Mouse (Mus musculus): ENCODE measurements around the gene Gm10376.
"Not testable (repeated sequence)": the region's sequence is repeated elsewhere in the genome, so short reads cannot be mapped to it uniquely, and the experiment has no call there.

Gm10376 gene

DNA sequence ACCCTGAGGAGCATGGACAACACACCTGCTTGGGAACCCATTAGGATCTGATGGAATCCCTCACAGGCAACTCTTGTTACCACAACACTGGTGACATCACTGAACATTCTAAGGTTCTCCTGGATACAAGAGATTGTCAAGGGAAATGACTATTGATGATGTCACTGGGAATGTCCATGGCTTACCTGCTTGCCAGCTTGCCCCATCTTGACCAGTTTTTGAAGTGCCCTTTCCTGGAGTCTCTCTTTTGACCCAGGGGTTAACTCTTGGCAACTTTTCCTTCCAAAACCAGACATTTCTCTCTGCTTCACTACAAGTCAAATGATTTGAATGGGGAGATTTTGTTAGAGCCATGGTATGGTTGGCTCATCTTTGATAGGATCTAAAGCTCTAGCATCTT lies at the start of gene Gm10376:
TSS of gene Gm10376 (minus strand) at position 101 of the 400 bp plus-strand sequence.
- DNase-seq (ENCODE audit: inconsistent ontology term): not testable (repeated sequence)

DNA sequence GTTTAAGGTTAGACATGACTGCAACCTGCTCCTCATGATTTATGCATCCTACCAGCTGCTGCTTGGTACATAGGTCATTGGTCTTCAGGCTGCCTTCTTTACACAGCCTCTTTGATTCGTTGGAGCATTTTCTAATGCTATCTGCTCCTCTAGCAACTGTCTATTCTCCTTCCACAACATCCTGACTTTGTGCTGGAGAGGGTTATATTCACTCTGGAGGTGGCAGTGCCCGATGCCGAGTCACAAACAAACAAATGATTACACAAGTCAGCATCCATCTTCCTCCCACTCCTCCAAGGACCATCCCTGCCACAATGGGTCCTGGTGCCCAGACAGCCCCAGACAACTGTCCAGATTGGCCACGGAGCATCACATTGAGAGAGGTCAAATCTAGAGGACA lies 44.8 kb upstream of the Gm10376 start:
- DNase-seq (ENCODE audit: inconsistent ontology term): not testable (repeated sequence)

DNA sequence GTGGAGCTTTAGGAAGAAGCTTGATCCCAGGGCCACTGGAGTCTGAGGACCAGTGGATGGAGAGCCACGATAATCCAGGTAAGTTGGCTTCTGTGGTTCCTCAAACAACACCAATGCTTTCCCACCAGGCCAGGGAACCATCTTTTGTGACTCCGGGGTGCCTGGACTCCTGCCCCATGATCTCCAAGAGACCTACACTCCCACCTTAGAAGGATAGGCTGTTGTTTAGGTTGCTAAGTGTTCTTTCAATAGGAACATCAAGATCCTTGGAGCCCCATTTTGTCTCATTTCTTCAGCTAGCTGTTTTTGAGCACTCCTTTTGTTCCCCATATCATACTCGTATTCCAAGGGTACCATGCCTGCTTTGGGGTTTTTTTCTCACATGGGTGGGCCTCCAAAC lies 42.6 kb upstream of the Gm10376 start:
- not testable (repeated sequence) for DNase-seq (ENCODE audit: inconsistent ontology term)

DNA sequence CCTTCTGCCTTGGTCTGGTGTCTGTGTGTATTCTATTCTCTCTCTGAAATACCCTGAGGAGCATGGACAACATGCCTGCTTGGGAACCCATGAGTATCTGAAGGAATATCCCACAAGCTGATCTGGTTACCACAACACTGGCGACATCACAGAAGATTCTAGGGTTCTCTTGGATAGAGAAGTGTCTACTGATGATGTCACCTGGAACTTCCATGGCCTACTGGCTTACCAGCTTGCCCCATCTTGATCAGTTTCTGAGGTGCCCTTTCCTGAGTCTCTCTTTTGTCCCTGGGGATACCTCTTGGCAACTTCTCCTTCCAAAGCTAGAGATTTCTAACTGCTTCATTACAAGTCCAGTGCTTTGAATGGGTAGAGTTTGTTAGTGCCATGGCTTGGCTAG lies 21.9 kb downstream of the Gm10376 start, which contains the start of gene Gm8082:
TSS of gene Gm8082 (minus strand) at position 101 of the 400 bp plus-strand sequence.
- not testable (repeated sequence) for DNase-seq (ENCODE audit: inconsistent ontology term)
